Mouse (Mus musculus) brain, embryonic 18.5 days (tissue): ENCODE measurements around the gene Rplp0.

Experiments
- DNase-seq: peaks from one replicate; pipeline ENCODE4 v3.0.0-alpha.2; 2012; ENCODE audit warnings: low read depth, low spot score

Rplp0 gene

DNA sequence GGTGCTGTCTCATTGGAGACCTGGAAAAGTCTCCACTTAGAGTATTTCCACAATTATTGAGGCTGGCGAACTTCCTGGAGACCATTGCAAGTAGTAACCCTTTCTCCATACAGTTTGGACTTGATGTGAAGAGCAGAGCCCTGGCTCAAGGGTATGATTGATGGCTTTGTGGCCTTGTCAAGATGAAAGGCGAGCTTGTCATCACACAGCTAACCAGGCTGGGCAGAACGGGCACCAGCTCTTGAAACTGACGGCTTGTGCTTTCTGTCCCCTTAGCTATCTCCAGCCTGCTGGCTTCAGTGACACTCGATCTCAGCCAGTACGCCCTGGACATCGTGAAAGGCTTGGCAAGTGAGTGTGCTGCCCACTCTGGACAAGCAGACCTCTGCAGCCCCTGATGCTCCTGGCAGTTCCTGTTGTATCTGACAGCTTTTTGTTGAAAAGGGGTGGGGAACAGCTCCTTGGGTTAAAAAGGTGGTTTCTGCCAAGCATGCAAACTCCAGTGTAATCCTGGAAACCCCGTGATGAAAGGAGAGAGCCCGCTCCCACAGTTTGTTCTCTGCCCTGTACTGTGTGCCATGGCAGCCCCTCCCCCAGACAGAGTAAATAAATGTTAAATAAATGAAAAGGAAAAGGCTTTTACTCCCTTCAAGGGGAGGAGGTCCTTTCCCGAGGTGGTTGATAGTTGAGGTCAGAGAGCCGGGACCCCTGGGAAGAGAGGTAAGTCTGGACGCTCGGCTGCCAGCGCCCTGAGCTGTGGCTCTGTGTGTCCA lies 21.1 kb downstream of the Rplp0 start:
- DNase-seq, result no peak

- no peak for DNase-seq
Measured at GRCm38 (mm10) chr5:115581662-115582061, 22.4 kb downstream of the Rplp0 start.

DNA sequence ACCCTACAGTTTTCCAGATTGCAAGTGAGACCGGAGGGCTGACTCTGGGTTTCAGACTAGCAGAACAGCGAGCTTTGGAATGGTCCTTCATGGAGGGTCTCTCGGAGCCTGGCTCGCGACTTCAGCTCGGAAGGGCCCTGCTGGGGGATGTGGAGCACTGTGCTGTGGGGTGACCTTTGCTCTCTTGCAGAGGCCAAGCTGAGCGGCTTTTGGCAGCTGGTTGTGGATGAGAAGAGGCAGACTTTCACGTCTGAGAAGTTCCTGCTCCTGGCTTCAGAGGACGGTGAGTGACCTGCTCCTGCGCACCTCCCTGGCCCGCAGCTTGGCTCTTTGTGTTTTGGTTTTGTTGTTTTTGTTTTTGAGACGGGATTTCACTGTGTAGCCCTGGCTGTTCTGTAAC lies 26.3 kb downstream of the Rplp0 start:
- no peak for DNase-seq

- no peak for DNase-seq
Measured at GRCm38 (mm10) chr5:115586166-115586565, 26.9 kb downstream of the Rplp0 start.

GRCm38 (mm10) chr5:115586780-115587179 lies 27.5 kb downstream of the Rplp0 start:
- DNase-seq, result no peak

DNA sequence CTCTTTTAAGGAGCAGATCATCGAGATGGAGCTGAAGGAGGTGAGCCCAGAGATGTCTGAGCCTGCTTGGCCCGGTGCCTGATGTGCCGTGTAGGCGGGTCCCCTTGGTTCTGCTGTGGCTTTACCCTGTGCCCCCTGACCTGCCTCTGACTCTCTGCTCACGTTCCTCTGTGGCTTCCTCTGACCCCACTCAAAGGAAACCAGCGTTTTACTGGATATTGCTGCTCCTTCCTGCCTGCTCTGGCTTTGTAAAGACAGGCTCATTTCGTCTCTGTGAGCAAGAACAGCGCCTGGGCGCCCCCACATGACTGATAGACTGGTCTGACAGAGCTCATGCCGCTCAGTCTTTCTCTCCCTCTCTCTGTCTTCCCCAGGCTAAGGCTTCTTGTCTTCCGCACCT lies 31.8 kb downstream of the Rplp0 start:
- DNase-seq, result no peak

GRCm38 (mm10) chr5:115591506-115591905 lies 32.2 kb downstream of the Rplp0 start:
- no peak for DNase-seq

GRCm38 (mm10) chr5:115603561-115603960 lies 44.3 kb downstream of the Rplp0 start:
- no peak for DNase-seq

- DNase-seq, result no peak
Measured at GRCm38 (mm10) chr5:115611566-115611965, 52.3 kb downstream of the Rplp0 start.
